Mouse (Mus musculus) heart, postnatal 25 days (tissue): Measurements from ENCODE around the gene Itgae. TPM values are rescaled to one million over a fixed set of nuclear protein-coding genes. Genes with fewer than 3 reads are reported as not detected.

Source experiments
- DNase-seq: peaks from one replicate; pipeline ENCODE4 v3.0.0; 2022; ENCODE audit warnings: low spot score
- intact Hi-C: fragments of 180-260 bp; cut with DNase I; formaldehyde crosslinking; loops from one replicate; pipeline ENCODE4 v1.15.1; 2025
- total RNA-seq, 2 experiments: library from RNA; stranded (reverse); gene quantifications; 2 replicates each; pipeline ENCODE4 v1.2.3; 2021

The Itgae gene
- total RNA-seq, 2 experiments from 2014 or later = 0.08 to 0.16 TPM

GRCm38 (mm10) chr11:73177895-73178294 lies 87.5 kb downstream of the Itgae start:
- intact Hi-C loops = loop anchor here (2.0 kb wide), 1 partner anchor 21 kb away; the partner anchor contains the start of genes Ctns and Shpk
- no peak for DNase-seq

GRCm38 (mm10) chr11:73185872-73186615 lies 95.7 kb downstream of the Itgae start:
- DNase-seq = no peak
- intact Hi-C loops = no loop called here

DNA sequence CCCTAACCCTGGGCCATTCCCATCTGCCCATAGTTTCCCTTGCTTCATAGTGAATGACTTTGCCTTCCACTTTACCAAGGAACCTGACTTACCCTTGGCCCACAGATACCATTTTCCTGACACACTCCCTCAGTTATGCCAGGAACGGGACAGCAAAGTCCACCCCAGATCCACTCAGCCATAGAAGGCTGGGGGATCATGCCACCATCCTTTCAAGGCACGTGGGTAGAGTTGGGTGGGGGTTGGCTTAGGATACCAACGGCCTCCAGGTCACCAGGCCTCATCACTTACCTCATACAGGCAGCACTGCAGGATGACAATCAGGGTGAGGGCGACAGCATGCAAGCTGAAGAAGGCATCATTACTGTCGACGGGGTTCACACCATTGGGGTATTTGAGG lies 96.8 kb downstream of the Itgae start:
- intact Hi-C loops = no loop called here
- DNase-seq = no peak

GRCm38 (mm10) chr11:73193047-73193446 lies 102.7 kb downstream of the Itgae start:
- intact Hi-C loops = no loop called here
- DNase-seq = no peak

- intact Hi-C loops = no loop called here
- no peak for DNase-seq
Observed at GRCm38 (mm10) chr11:73194444-73194843, 104.1 kb downstream of the Itgae start.

Other genes with a start within 250 kb of the Itgae start
- 10 to 100 TPM; 11.5 to 12.2 TPM for gene Atp2a3, start 129.4 kb upstream of the Itgae start, total RNA-seq
- under 1 TPM; 0.29 to 0.50 TPM for gene P2rx1, start 91.5 kb upstream of the Itgae start, total RNA-seq
- 1 to 10 TPM in 1 of 2 experiments, under 1 TPM in 1; 0.95 to 1.2 TPM for gene Camkk1, start 71.6 kb upstream of the Itgae start, total RNA-seq
- 1 to 10 TPM; 5.6 to 6.2 TPM for gene Ncbp3, start 42.8 kb upstream of the Itgae start, total RNA-seq
- under 1 TPM; 0.17 to 0.34 TPM for gene Haspin, start 47.7 kb downstream of the Itgae start, total RNA-seq
- gene P2rx5, start 69.8 kb downstream of the Itgae start, total RNA-seq = 10 to 100 TPM; 13.0 to 13.3 TPM
- gene Emc6, start 86.5 kb downstream of the Itgae start, total RNA-seq = 10 to 100 TPM; 78.3 to 84.4 TPM
- 10 to 100 TPM; 45.9 to 50.0 TPM for gene Tax1bp3, start 86.5 kb downstream of the Itgae start, total RNA-seq
- gene Ctns, start 108.5 kb downstream of the Itgae start, total RNA-seq = 10 to 100 TPM; 12.1 to 14.3 TPM
- gene Shpk, start 108.9 kb downstream of the Itgae start, total RNA-seq = 1 to 10 TPM; 1.4 TPM
- not detected for gene Trpv1, start 143.7 kb downstream of the Itgae start, total RNA-seq
- under 1 TPM; 0.03 to 0.05 TPM for gene Trpv3, start 176.8 kb downstream of the Itgae start, total RNA-seq
- gene Aspa, start 239.0 kb downstream of the Itgae start, total RNA-seq = 1 to 10 TPM; 1.3 to 1.4 TPM
- not detected for gene Gm49340, start 239.2 kb downstream of the Itgae start, total RNA-seq
- not detected for gene Spata22, start 239.2 kb downstream of the Itgae start, total RNA-seq